Comparison of ENCODE assay signal across 8 mouse cellular contexts in genomic region chr11:5739846-5740245, GRCm38 (mm10). TPM values are rescaled to one million over a fixed set of nuclear protein-coding genes. Genes with fewer than 3 reads are reported as not detected.
DNase-seq lines count a peak whose midpoint lies in the region; ATAC-seq lines count a peak whose summit lies in the region.

No protein-coding gene starts in this region.

- H3K4me3 ChIP-seq in midbrain, embryonic 12.5 days: no peak overlapping the region
- H3K4me3 ChIP-seq in midbrain, embryonic 10.5 days: no peak overlapping the region
- peak overlapping the region; percentile 76; the same call in 1 of the 2 replicates for H3K4me3 ChIP-seq in neural tube, embryonic 14.5 days (ENCODE audit: low read depth, low read length)

- 80% methylated on average over 3 of the region's 3 CpGs for WGBS in midbrain, embryonic 12.5 days
- WGBS in midbrain, embryonic 10.5 days: 78% methylated on average over 3 of the region's 3 CpGs
- WGBS in neural tube, embryonic 14.5 days: 60% methylated on average over 3 of the region's 3 CpGs

- H3K9me3 ChIP-seq in midbrain, embryonic 12.5 days: no peaks in the 10 kb centered on the region
- no peaks in the 10 kb centered on the region for H3K9me3 ChIP-seq in midbrain, embryonic 10.5 days (replicated peaks)
- H3K9me3 ChIP-seq in neural tube, embryonic 14.5 days (ENCODE audit: control insufficient read depth, low read length): no peaks in the 10 kb centered on the region

- H3K36me3 ChIP-seq in midbrain, embryonic 12.5 days: no peaks in the 10 kb centered on the region
- no peaks in the 10 kb centered on the region for H3K36me3 ChIP-seq in midbrain, embryonic 10.5 days
- H3K36me3 ChIP-seq in neural tube, embryonic 14.5 days (ENCODE audit: control insufficient read depth, insufficient read depth, low read length): no peaks in the 10 kb centered on the region

- peaks cover 7% of the 10 kb centered on the region; the same call in 1 of the 2 replicates for H3K4me1 ChIP-seq in midbrain, embryonic 12.5 days
- H3K4me1 ChIP-seq in midbrain, embryonic 10.5 days: peaks cover 12% of the 10 kb centered on the region
- H3K4me1 ChIP-seq in neural tube, embryonic 14.5 days (ENCODE audit: control insufficient read depth, insufficient read depth, low read length): peaks cover 5% of the 10 kb centered on the region

- no peak overlapping the region for H3K9ac ChIP-seq in midbrain, embryonic 12.5 days (replicated peaks)
- no peak overlapping the region for H3K9ac ChIP-seq in neural tube, embryonic 14.5 days (replicated peaks; ENCODE audit: low read depth, low read length)

- H3K27me3 ChIP-seq in midbrain, embryonic 12.5 days: no peaks in the 10 kb centered on the region
- no peaks in the 10 kb centered on the region for H3K27me3 ChIP-seq in midbrain, embryonic 10.5 days (ENCODE audit: low read depth, poor library complexity, severe bottlenecking)
- H3K27me3 ChIP-seq in neural tube, embryonic 14.5 days (ENCODE audit: control insufficient read depth, insufficient read depth, low read length): peaks cover 4% of the 10 kb centered on the region; the same call in 1 of the 2 replicates

- H3K27ac ChIP-seq in midbrain, embryonic 12.5 days (replicated peaks): no peak overlapping the region
- H3K27ac ChIP-seq in midbrain, embryonic 10.5 days (replicated peaks): no peak overlapping the region
- no peak overlapping the region for H3K27ac ChIP-seq in neural tube, embryonic 14.5 days (ENCODE audit: low read depth, low read length)

- H3K4me2 ChIP-seq in midbrain, embryonic 12.5 days (replicated peaks): peak overlapping the region; percentile 97; the same call in 1 of the 2 replicates
- H3K4me2 ChIP-seq in neural tube, embryonic 14.5 days (ENCODE audit: low read depth, low read length): peak overlapping the region; percentile 87

- intact Hi-C loops in gastrocnemius, postnatal 14 days (cut with DNase I; ENCODE audit: low total_unique reads): no loop called here

- peak; percentile 67 for DNase-seq in adrenal gland, postnatal 10 days
- DNase-seq in adrenal gland, postnatal 4 days (ENCODE audit: low spot score in 2 of 2): no peak
- no peak for DNase-seq in midbrain, embryonic 10.5 days (ENCODE audit: low spot score)
- peak; percentile 91 for DNase-seq in kidney, adult 9 months
- DNase-seq in gastrocnemius, postnatal 25 days: no peak
- DNase-seq in gastrocnemius, postnatal 14 days: no peak

- no peak for ATAC-seq in midbrain, embryonic 12.5 days (ENCODE audit: low FRiP score, low read depth)
- no peak for ATAC-seq in neural tube, embryonic 14.5 days (ENCODE audit: low read depth)

RNA-seq across cellular contexts. Expression of gene Urgcp, which starts 22.3 kb away (rescaled TPM):
- total RNA-seq in adrenal gland, postnatal 10 days (2021): 10 to 100 TPM; 65.1 to 66.5 TPM
- total RNA-seq in adrenal gland, postnatal 4 days (2021): 10 to 100 TPM; 50.6 to 56.8 TPM
- 25.1 and 25.8 TPM in 2 replicates for polyA plus RNA-seq in midbrain, embryonic 12.5 days (2016; fragmentation: Nextera tagmentation; extraction: Ambion mirVana)
- 18.3 and 22.8 TPM in 2 replicates for polyA plus RNA-seq in midbrain, embryonic 10.5 days (2016; fragmentation: Nextera tagmentation; extraction: Ambion mirVana)
- 18.5 and 23.9 TPM in 2 replicates for polyA plus RNA-seq in neural tube, embryonic 14.5 days (2014; fragmentation: Nextera tagmentation; extraction: Ambion mirVana)
- total RNA-seq in gastrocnemius, postnatal 25 days (2021): 10 to 100 TPM; 39.0 to 41.3 TPM
- 10 to 100 TPM; 32.7 to 38.4 TPM for total RNA-seq in gastrocnemius, postnatal 14 days (2021)

RNA-seq across cellular contexts. Expression of gene Mrps24, which starts 24.4 kb away (rescaled TPM):
- total RNA-seq in adrenal gland, postnatal 10 days (2021): 100 to 1,000 TPM; 155 to 166 TPM
- 100 to 1,000 TPM; 118 to 121 TPM for total RNA-seq in adrenal gland, postnatal 4 days (2021)
- 154 and 158 TPM in 2 replicates for polyA plus RNA-seq in midbrain, embryonic 12.5 days (2016; fragmentation: Nextera tagmentation; extraction: Ambion mirVana)
- polyA plus RNA-seq in midbrain, embryonic 10.5 days (2016; fragmentation: Nextera tagmentation; extraction: Ambion mirVana): 155 and 159 TPM in 2 replicates
- 193 and 199 TPM in 2 replicates for polyA plus RNA-seq in neural tube, embryonic 14.5 days (2014; fragmentation: Nextera tagmentation; extraction: Ambion mirVana)
- total RNA-seq in gastrocnemius, postnatal 25 days (2021): 10 to 100 TPM; 89.1 to 96.9 TPM
- total RNA-seq in gastrocnemius, postnatal 14 days (2021): 10 to 100 TPM; 83.5 to 84.2 TPM

RNA-seq across cellular contexts. Expression of gene Dbnl, which starts 48.4 kb away (rescaled TPM):
- total RNA-seq in adrenal gland, postnatal 10 days (2021): 10 to 100 TPM; 51.5 to 57.5 TPM
- 10 to 100 TPM; 64.8 to 72.0 TPM for total RNA-seq in adrenal gland, postnatal 4 days (2021)
- polyA plus RNA-seq in midbrain, embryonic 12.5 days (2016; fragmentation: Nextera tagmentation; extraction: Ambion mirVana): 148 and 149 TPM in 2 replicates
- 142 and 159 TPM in 2 replicates for polyA plus RNA-seq in midbrain, embryonic 10.5 days (2016; fragmentation: Nextera tagmentation; extraction: Ambion mirVana)
- 123 and 137 TPM in 2 replicates for polyA plus RNA-seq in neural tube, embryonic 14.5 days (2014; fragmentation: Nextera tagmentation; extraction: Ambion mirVana)
- 10 to 100 TPM; 11.7 to 14.8 TPM for total RNA-seq in gastrocnemius, postnatal 25 days (2021)
- total RNA-seq in gastrocnemius, postnatal 14 days (2021): 10 to 100 TPM; 18.7 to 21.6 TPM

Comparison
In these comparisons a context has a peak if more than half of its experiments do, and no peak if none do; other contexts are left out.
1. DNase-seq: peak in adrenal gland, postnatal 10 days (single experiment) and kidney, adult 9 months (single experiment); none in adrenal gland, postnatal 4 days (0 of 2), midbrain, embryonic 10.5 days (single experiment), gastrocnemius, postnatal 25 days (single experiment) and gastrocnemius, postnatal 14 days (single experiment).